Mouse (Mus musculus): ENCODE measurements around the gene Ss18l2. TPM values are rescaled to one million over a fixed set of nuclear protein-coding genes. Genes with fewer than 3 reads are reported as not detected.

Gene Ss18l2
- polyA plus RNA-seq, 1 experiment from 2014 or later: 114 TPM

- no peaks in the 10 kb centered on the region for H3K9me3 ChIP-seq (ENCODE audit: low read length)
- no peaks in the 10 kb centered on the region for H3K4me1 ChIP-seq (ENCODE audit: insufficient read depth, low read length)
- H3K27me3 ChIP-seq (ENCODE audit: insufficient read depth, low read length): no peaks in the 10 kb centered on the region
- H3K4me3 ChIP-seq (ENCODE audit: low read length): no peak overlapping the region
- peaks cover 6% of the 10 kb centered on the region; the same call in 1 of the 2 replicates for H3K36me3 ChIP-seq (ENCODE audit: insufficient read depth, low read length)
- WGBS: 88% methylated on average over 9 of the region's 9 CpGs
- no peak for ATAC-seq (ENCODE audit: low FRiP score, low TSS enrichment)
- no peak overlapping the region for H3K9ac ChIP-seq (replicated peaks; ENCODE audit: low read length)
- H3K27ac ChIP-seq (ENCODE audit: low read length): no peak overlapping the region
- no peak overlapping the region for H3K4me2 ChIP-seq (replicated peaks; ENCODE audit: low read depth, low read length)
Observed at GRCm38 (mm10) chr9:121696626-121697025, 13.5 kb upstream of the Ss18l2 start.

- ATAC-seq (ENCODE audit: low FRiP score, low TSS enrichment): peak; percentile 31; the same call in 1 of the 2 replicates
- WGBS: 86% methylated on average over 1 of the region's 1 CpGs
- H3K27ac ChIP-seq (ENCODE audit: low read length): no peak overlapping the region
- no peaks in the 10 kb centered on the region for H3K9me3 ChIP-seq (ENCODE audit: low read length)
- no peaks in the 10 kb centered on the region for H3K27me3 ChIP-seq (ENCODE audit: insufficient read depth, low read length)
- no peak overlapping the region for H3K9ac ChIP-seq (replicated peaks; ENCODE audit: low read length)
- no peak overlapping the region for H3K4me2 ChIP-seq (replicated peaks; ENCODE audit: low read depth, low read length)
- no peaks in the 10 kb centered on the region for H3K4me1 ChIP-seq (ENCODE audit: insufficient read depth, low read length)
- no peak overlapping the region for H3K4me3 ChIP-seq (ENCODE audit: low read length)
- peaks cover 6% of the 10 kb centered on the region; the same call in 1 of the 2 replicates for H3K36me3 ChIP-seq (ENCODE audit: insufficient read depth, low read length)
Observed at GRCm38 (mm10) chr9:121697150-121698049, 12.7 kb upstream of the Ss18l2 start.

- Histone ChIP-seq H3K36me3 (ENCODE audit: insufficient read depth, low read length) (no peaks in the 10 kb centered on the region), H3K4me1 (ENCODE audit: insufficient read depth, low read length) (peaks cover 24% of the 10 kb centered on the region), H3K9me3 (ENCODE audit: low read length) (no peaks in the 10 kb centered on the region), H3K27ac (ENCODE audit: low read length) (peak overlapping the region; percentile 84; the same call in 1 of the 2 replicates), H3K27me3 (ENCODE audit: insufficient read depth, low read length) (no peaks in the 10 kb centered on the region), H3K9ac (replicated peaks; ENCODE audit: low read length) (peak overlapping the region; percentile 85), H3K4me3 (ENCODE audit: low read length) (peak overlapping the region; percentile 90), H3K4me2 (replicated peaks; ENCODE audit: low read depth, low read length) (peak overlapping the region; percentile 95)
- 21% methylated on average over 11 of the region's 11 CpGs for WGBS
- no peak for ATAC-seq (ENCODE audit: low FRiP score, low TSS enrichment)
Observed at GRCm38 (mm10) chr9:121704261-121704645, 5.9 kb upstream of the Ss18l2 start.

- WGBS: 2% methylated on average over 60 of the region's 69 CpGs
- Histone ChIP-seq H3K4me2 (replicated peaks; ENCODE audit: low read depth, low read length) (peak within 1 kb of the TSS; percentile 95), H3K4me3 (ENCODE audit: low read length) (peak within 1 kb of the TSS; percentile 90), H3K9me3 (ENCODE audit: low read length) (no peaks in the 10 kb centered on the region), H3K36me3 (ENCODE audit: insufficient read depth, low read length) (no peaks in the 10 kb centered on the region), H3K4me1 (ENCODE audit: insufficient read depth, low read length) (peaks cover 29% of the 10 kb centered on the region), H3K9ac (replicated peaks; ENCODE audit: low read length) (peak within 1 kb of the TSS; percentile 85), H3K27me3 (ENCODE audit: insufficient read depth, low read length) (no peaks in the 10 kb centered on the region), H3K27ac (ENCODE audit: low read length) (peak within 1 kb of the TSS; percentile 84)
- peak; percentile 97 for ATAC-seq (ENCODE audit: low FRiP score, low TSS enrichment)
Observed at GRCm38 (mm10) chr9:121704646-121705625, 5.2 kb upstream of the Ss18l2 start, which contains the start of gene Sec22c. TSS of gene Sec22c (minus strand) at chr9:121705490.

- peaks cover 33% of the 10 kb centered on the region for H3K4me1 ChIP-seq (ENCODE audit: insufficient read depth, low read length)
- no peak overlapping the region for H3K27ac ChIP-seq (ENCODE audit: low read length)
- H3K4me2 ChIP-seq (replicated peaks; ENCODE audit: low read depth, low read length): no peak overlapping the region
- no peaks in the 10 kb centered on the region for H3K27me3 ChIP-seq (ENCODE audit: insufficient read depth, low read length)
- no peaks in the 10 kb centered on the region for H3K36me3 ChIP-seq (ENCODE audit: insufficient read depth, low read length)
- no peaks in the 10 kb centered on the region for H3K9me3 ChIP-seq (ENCODE audit: low read length)
- H3K4me3 ChIP-seq (ENCODE audit: low read length): no peak overlapping the region
- 76% methylated on average over 6 of the region's 6 CpGs for WGBS
- no peak overlapping the region for H3K9ac ChIP-seq (replicated peaks; ENCODE audit: low read length)
- ATAC-seq (ENCODE audit: low FRiP score, low TSS enrichment): no peak
Observed at GRCm38 (mm10) chr9:121706029-121706675, 4.0 kb upstream of the Ss18l2 start.

- no peaks in the 10 kb centered on the region for H3K27me3 ChIP-seq (ENCODE audit: insufficient read depth, low read length)
- no peaks in the 10 kb centered on the region for H3K9me3 ChIP-seq (ENCODE audit: low read length)
- ATAC-seq (ENCODE audit: low FRiP score, low TSS enrichment): no peak
- H3K9ac ChIP-seq (replicated peaks; ENCODE audit: low read length): no peak overlapping the region; the same call in 1 of the 2 replicates
- H3K4me1 ChIP-seq (ENCODE audit: insufficient read depth, low read length): peaks cover 50% of the 10 kb centered on the region
- no peak overlapping the region for H3K4me3 ChIP-seq (ENCODE audit: low read length)
- H3K4me2 ChIP-seq (replicated peaks; ENCODE audit: low read depth, low read length): no peak overlapping the region
- 23% methylated on average over 6 of the region's 6 CpGs for WGBS
- no peak overlapping the region for H3K27ac ChIP-seq (ENCODE audit: low read length)
- H3K36me3 ChIP-seq (ENCODE audit: insufficient read depth, low read length): peaks cover 5% of the 10 kb centered on the region; the same call in 1 of the 2 replicates
Observed at GRCm38 (mm10) chr9:121707801-121708200, 2.3 kb upstream of the Ss18l2 start.

GRCm38 (mm10) chr9:121708506-121709486 is 1.3 kb upstream of the Ss18l2 start:
- Histone ChIP-seq H3K9ac (replicated peaks; ENCODE audit: low read length) (no peak overlapping the region), H3K27me3 (ENCODE audit: insufficient read depth, low read length) (no peaks in the 10 kb centered on the region), H3K9me3 (ENCODE audit: low read length) (no peaks in the 10 kb centered on the region), H3K4me3 (ENCODE audit: low read length) (no peak overlapping the region), H3K4me2 (replicated peaks; ENCODE audit: low read depth, low read length) (no peak overlapping the region), H3K4me1 (ENCODE audit: insufficient read depth, low read length) (peaks cover 51% of the 10 kb centered on the region), H3K27ac (ENCODE audit: low read length) (no peak overlapping the region), H3K36me3 (ENCODE audit: insufficient read depth, low read length) (peaks cover 11% of the 10 kb centered on the region; the same call in 1 of the 2 replicates)
- WGBS: 53% methylated on average over 7 of the region's 7 CpGs
- ATAC-seq (ENCODE audit: low FRiP score, low TSS enrichment): no peak

- WGBS: under 1% methylated on average over 18 of the region's 18 CpGs
Observed at GRCm38 (mm10) chr9:121710584-121710975, 451 bp downstream of the Ss18l2 start.

More at GRCm38 (mm10) chr9:121710584-121710975, 451 bp downstream of the Ss18l2 start:
- Histone ChIP-seq H3K27me3 (ENCODE audit: insufficient read depth, low read length) (no peaks in the 10 kb centered on the region), H3K36me3 (ENCODE audit: insufficient read depth, low read length) (peaks cover 13% of the 10 kb centered on the region; the same call in 1 of the 2 replicates), H3K27ac (ENCODE audit: low read length) (peak overlapping the region; percentile 95), H3K4me2 (replicated peaks; ENCODE audit: low read depth, low read length) (peak overlapping the region; percentile 80), H3K4me1 (ENCODE audit: insufficient read depth, low read length) (peaks cover 38% of the 10 kb centered on the region), H3K9me3 (ENCODE audit: low read length) (no peaks in the 10 kb centered on the region), H3K4me3 (ENCODE audit: low read length) (peak overlapping the region; percentile 87), H3K9ac (replicated peaks; ENCODE audit: low read length) (peak overlapping the region; percentile 92)
- peak; percentile 20; the same call in 1 of the 2 replicates for ATAC-seq (ENCODE audit: low FRiP score, low TSS enrichment)

Measured in kidney, embryonic 16.5 days (tissue).